ENCODE assay signal across 9 mouse cellular contexts in genomic region chr2:119596781-119597330, GRCm38 (mm10). TPM values are rescaled to one million over a fixed set of nuclear protein-coding genes. Genes with fewer than 3 reads are reported as not detected.
DNase-seq lines count a peak whose midpoint lies in the region; ATAC-seq lines count a peak whose summit lies in the region.
"Had no signal": no experiment of that assay in that cellular context is flagged by ENCODE, and none has a peak within 500 bp of the region (broad histone marks: within the 10 kb centered on the region; RNA-seq: fewer than 3 reads in every experiment).

No protein-coding gene starts in this region.

- ATAC-seq in granulocyte monocyte progenitor cell, adult 5-6 weeks (replicated peaks; ENCODE audit: poor library complexity, severe bottlenecking) = 0 out of 2 replicates have a peak, but pooled peaks have one; percentile 11

- peak; percentile 40 for DNase-seq in cerebellum, adult 11-12 months
- no peak for DNase-seq in cerebellum, postnatal 4 days (ENCODE audit: low spot score in 2 of 2)
- DNase-seq in kidney, postnatal 14 days = peak; percentile 23
- DNase-seq in kidney, adult 18-20 months = no peak
- DNase-seq in 416B (ENCODE audit: low read depth) = peak; percentile 91
- DNase-seq in thymus, adult 18-20 months = no peak
- no peak for DNase-seq in urinary bladder, postnatal 10 days (ENCODE audit: low spot score)
- DNase-seq: lung, postnatal 10 days had no signal

RNA-seq across cellular contexts. Expression of gene Nusap1, which starts 21.2 kb away (rescaled TPM):
- total RNA-seq in granulocyte monocyte progenitor cell, adult 5-6 weeks (2014; fragmentation: Nextera tagmentation) = 11.5 and 17.2 TPM in 2 replicates
- 95.4 and 98.2 TPM in 2 replicates for total RNA-seq in granulocyte monocyte progenitor cell, adult 5-6 weeks (2017)

RNA-seq across cellular contexts. Expression of gene Oip5, which starts 21.4 kb away (rescaled TPM):
- total RNA-seq in granulocyte monocyte progenitor cell, adult 5-6 weeks (2014; fragmentation: Nextera tagmentation) = 12.2 and 19.0 TPM in 2 replicates
- total RNA-seq in granulocyte monocyte progenitor cell, adult 5-6 weeks (2017) = 17.7 and 19.9 TPM in 2 replicates

RNA-seq across cellular contexts. Expression of gene Chp1, which starts 49.4 kb away (rescaled TPM):
- total RNA-seq in granulocyte monocyte progenitor cell, adult 5-6 weeks (2014; fragmentation: Nextera tagmentation) = 53.9 and 55.8 TPM in 2 replicates
- 46.9 and 53.5 TPM in 2 replicates for total RNA-seq in granulocyte monocyte progenitor cell, adult 5-6 weeks (2017)

RNA-seq across cellular contexts. Expression of gene Exd1, which starts 49.4 kb away (rescaled TPM):
- total RNA-seq in granulocyte monocyte progenitor cell, adult 5-6 weeks (2014; fragmentation: Nextera tagmentation) = 0.13 TPM in 1 of 2 replicates, not detected in the other
- total RNA-seq in granulocyte monocyte progenitor cell, adult 5-6 weeks (2017) = 0.31 TPM in 1 of 2 replicates, not detected in the other

Comparison
In these comparisons a context has a peak if more than half of its experiments do, and no peak if none do; other contexts are left out.
1. DNase-seq: peak in cerebellum, adult 11-12 months (single experiment), kidney, postnatal 14 days (single experiment) and 416B (single experiment); none in cerebellum, postnatal 4 days (0 of 2), kidney, adult 18-20 months (single experiment), thymus, adult 18-20 months (0 of 2) and urinary bladder, postnatal 10 days (single experiment).